Mouse (Mus musculus) stomach, postnatal 0 days (tissue): ENCODE data around the gene Wipf1. TPM values are rescaled to one million over a fixed set of nuclear protein-coding genes. Genes with fewer than 3 reads are reported as not detected.

Source experiments
- ATAC-seq: fragments of 200-750 bp; cut with Nextera tagmentation; 2 replicates; pipeline ENCODE4 v1.8.0; 2017; ENCODE audit not compliant: low FRiP score, low TSS enrichment
- DNase-seq: peaks from one replicate; pipeline ENCODE4 v3.0.0-alpha.2; 2016; ENCODE audit warnings: low spot score
- H3K27ac ChIP-seq: fragments of 300-500 bp; sonication (generic); replicated peaks from 2 replicates; pipeline ENCODE4 v1.5.1; 2014; ENCODE audit warnings: mild to moderate bottlenecking, control low read depth
- H3K27me3 ChIP-seq: fragments of 300-500 bp; sonication (generic); 2 replicates; pipeline ENCODE4 v1.6.1; 2014; ENCODE audit warnings: low read length; ENCODE audit not compliant: control insufficient read depth, insufficient read depth
- H3K36me3 ChIP-seq: fragments of 300-500 bp; sonication (generic); 2 replicates; pipeline ENCODE4 v1.6.1; 2014; ENCODE audit warnings: low read length, mixed read lengths; ENCODE audit not compliant: control insufficient read depth, insufficient read depth
- H3K4me1 ChIP-seq: fragments of 300-500 bp; sonication (generic); replicated peaks from 2 replicates; pipeline ENCODE4 v1.6.1; 2014; ENCODE audit warnings: antibody characterized with exemption; ENCODE audit not compliant: control insufficient read depth, insufficient read depth
- H3K4me2 ChIP-seq: fragments of 300-500 bp; sonication (generic); replicated peaks from 2 replicates; pipeline ENCODE4 v1.6.1; 2014; ENCODE audit warnings: low read depth, mild to moderate bottlenecking, control low read depth, moderate library complexity
- H3K4me3 ChIP-seq: fragments of 300-500 bp; sonication (generic); 2 replicates; pipeline ENCODE4 v1.5.1; 2014; ENCODE audit warnings: low read depth, low read length, control low read depth
- H3K9ac ChIP-seq: fragments of 300-500 bp; sonication (generic); 2 replicates; pipeline ENCODE4 v1.6.1; 2014; ENCODE audit warnings: mild to moderate bottlenecking, low read length, control low read depth, mixed read lengths
- H3K9me3 ChIP-seq: fragments of 300-500 bp; sonication (generic); 2 replicates; pipeline ENCODE4 v1.6.1; 2016; ENCODE audit warnings: low read length; ENCODE audit not compliant: control insufficient read depth
- CTCF ChIP-seq: IDR thresholded peaks from 2 replicates; pipeline ENCODE4 v1.5.1; 2016; ENCODE audit warnings: antibody characterized with exemption, low read depth, mild to moderate bottlenecking, moderate library complexity
- EP300 ChIP-seq: optimal IDR thresholded peaks from 2 replicates; pipeline ENCODE3; 2016; ENCODE audit warnings: antibody characterized with exemption
- WGBS: fragments of 180-500 bp; shearing (Covaris S2); extraction: QIAGEN DNeasy Blood & Tissue Kit; methylation state at CpG from one replicate; pipeline ENCODE4 v1.1.7; 2014; 5-methylcytosine and 5-hydroxymethylcytosine counted together
- polyA plus RNA-seq: library from polyadenylated mRNA; unstranded; fragments of >200 nt; fragmentation: Nextera tagmentation; extraction: Ambion mirVana; gene quantifications from 2 replicates; pipeline ENCODE4 v1.2.1, GENCODE M21; 2015

Wipf1 gene
- polyA plus RNA-seq, 1 experiment from 2014 or later, result 3.3 TPM

DNA sequence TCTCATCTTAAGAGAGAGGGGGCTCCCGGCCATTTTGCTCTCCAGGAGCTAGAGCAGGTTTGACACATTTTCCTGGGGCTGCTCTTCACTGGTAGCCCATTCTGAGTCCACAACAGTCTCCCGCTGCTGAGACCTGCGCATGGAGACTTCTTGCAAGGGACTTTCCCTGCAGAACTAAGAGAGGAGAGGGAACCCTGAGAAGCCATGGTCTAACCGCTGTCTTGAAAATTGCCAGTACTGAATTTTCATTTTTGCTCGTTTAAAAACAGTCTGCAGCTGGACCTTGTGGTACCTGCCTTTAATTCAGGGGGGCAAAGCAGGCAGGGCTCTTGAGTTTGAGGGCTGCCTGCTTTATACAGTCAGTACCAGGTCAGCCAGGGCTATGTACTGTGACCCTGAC lies 60.5 kb downstream of the Wipf1 start:
- Histone ChIP-seq H3K36me3 (no peaks in the 10 kb centered on the region), H3K4me1 (no peaks in the 10 kb centered on the region), H3K4me3 (no peak overlapping the region), H3K9me3 (no peaks in the 10 kb centered on the region), H3K27ac (no peak overlapping the region), H3K9ac (no peak overlapping the region), H3K4me2 (no peak overlapping the region), H3K27me3 (no peaks in the 10 kb centered on the region)
- no peak for ATAC-seq
- DNase-seq, result no peak
- TF ChIP-seq CTCF (no peak), EP300 (no peak)
- 88% methylated on average over 5 of the region's 5 CpGs for WGBS

DNA sequence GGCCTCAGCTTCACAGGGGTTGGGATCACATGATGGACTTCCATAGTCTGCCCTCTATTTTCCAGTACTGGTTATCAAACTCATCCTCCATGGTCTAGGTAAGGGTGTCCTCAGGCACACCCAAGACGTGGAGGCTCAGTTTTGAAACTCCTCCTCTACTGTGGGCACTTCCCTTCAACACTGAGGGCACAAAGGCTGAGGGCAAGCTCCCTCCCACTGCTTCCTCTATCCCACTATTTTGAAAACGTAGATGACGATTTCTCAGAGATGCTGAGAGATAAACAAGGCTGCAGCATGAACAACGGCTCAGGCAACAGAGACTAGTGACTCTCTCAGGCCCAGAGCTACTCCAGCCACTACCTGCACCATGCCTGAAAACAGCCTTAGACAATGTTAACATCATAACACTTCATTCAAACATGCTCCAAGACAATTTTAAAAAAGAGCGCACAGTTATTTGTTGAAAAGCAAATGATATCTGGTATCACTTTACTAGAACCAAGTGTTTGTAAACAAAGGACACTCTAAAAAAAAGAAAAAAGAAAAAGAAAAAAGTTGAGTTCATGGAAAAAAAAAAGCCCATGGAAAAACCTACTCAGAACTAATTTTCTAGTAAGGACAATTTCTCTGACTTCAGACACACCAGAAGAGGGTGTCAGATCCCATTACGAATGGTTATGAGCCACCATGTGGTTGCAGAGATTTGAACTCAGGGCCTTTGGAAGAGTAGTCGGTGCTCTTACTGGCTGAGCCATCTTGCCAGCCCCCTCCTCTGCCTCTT lies 62.3 kb downstream of the Wipf1 start:
- peaks cover 3% of the 10 kb centered on the region; the same call in 1 of the 2 replicates for H3K4me1 ChIP-seq
- H3K27me3 ChIP-seq, result no peaks in the 10 kb centered on the region
- H3K4me2 ChIP-seq, result no peak overlapping the region
- DNase-seq (no peak), ATAC-seq (no peak)
- no peak overlapping the region for H3K27ac ChIP-seq
- TF ChIP-seq EP300, result no peak
- no peak for TF ChIP-seq CTCF
- 70% methylated on average over 7 of the region's 7 CpGs for WGBS
- H3K9ac ChIP-seq, result no peak overlapping the region
- no peaks in the 10 kb centered on the region for H3K9me3 ChIP-seq
- H3K36me3 ChIP-seq, result no peaks in the 10 kb centered on the region
- no peak overlapping the region for H3K4me3 ChIP-seq

DNA sequence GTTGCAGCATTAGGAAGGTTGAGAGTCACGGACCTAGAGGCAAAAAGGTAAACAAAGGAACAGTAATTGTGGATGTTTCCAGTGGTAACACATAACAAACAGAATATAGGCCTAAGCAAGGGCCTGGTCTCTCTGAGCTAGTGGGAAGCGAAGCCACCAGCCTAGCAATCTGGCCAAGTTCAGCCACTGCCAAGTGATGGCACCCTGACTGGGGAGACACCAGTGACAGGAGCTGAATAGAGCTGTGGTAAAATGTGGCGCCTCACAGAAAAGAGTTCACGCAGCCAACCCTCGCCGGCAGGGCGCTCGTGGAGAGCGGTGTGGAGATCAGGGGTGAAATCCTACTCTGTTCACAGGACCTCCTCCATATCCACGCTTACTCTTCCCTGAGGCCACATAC lies 63.1 kb downstream of the Wipf1 start:
- 91% methylated on average over 10 of the region's 10 CpGs for WGBS
- DNase-seq, result no peak

DNA sequence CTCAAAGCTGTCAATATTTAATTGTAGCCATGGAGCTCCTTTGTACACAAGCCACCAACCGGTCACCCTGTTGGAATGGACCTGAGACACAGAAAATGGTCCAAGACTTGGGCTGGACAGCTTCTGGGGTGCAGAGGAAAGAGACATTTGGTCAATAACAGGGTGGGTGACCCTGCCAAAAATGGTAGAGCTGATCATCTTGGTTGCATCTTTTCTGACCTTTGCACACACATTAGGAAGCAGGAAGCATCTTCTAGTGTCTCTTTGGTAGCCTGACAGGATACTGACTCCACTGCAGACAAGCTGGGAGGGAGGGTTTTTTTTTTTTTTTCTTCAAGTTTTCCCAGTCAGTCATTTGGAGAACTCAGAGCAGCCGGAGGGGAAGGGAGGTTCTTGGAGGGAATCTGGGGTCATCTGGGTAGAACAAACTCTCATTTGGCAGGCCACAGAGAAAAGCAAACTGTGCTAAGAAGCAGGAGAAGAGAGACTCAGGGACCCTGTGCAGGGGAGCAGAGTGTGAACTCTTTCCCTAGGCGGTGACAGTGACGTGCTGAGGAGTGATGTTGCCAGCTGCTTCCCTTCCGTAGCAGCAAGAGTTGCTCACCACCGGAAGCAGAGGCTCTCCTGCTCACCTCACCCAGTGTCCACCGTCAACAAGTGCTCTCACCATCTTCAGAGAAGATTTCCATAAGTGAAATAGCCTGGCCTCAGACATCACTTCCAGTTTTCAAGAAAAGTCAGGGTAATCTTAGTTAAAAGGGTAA lies 65.9 kb downstream of the Wipf1 start:
- H3K4me2 ChIP-seq, result no peak overlapping the region
- no peaks in the 10 kb centered on the region for H3K9me3 ChIP-seq
- DNase-seq, result no peak
- 26% methylated on average over 7 of the region's 7 CpGs for WGBS
- H3K4me1 ChIP-seq, result peaks cover 3% of the 10 kb centered on the region; the same call in 1 of the 2 replicates
- no peaks in the 10 kb centered on the region for H3K27me3 ChIP-seq
- no peak for ATAC-seq
- H3K27ac ChIP-seq, result 0 out of 2 replicates have a peak overlapping the region, but pooled peaks have one; percentile 5
- H3K36me3 ChIP-seq, result no peaks in the 10 kb centered on the region
- H3K9ac ChIP-seq, result no peak overlapping the region
- H3K4me3 ChIP-seq, result no peak overlapping the region
- no peak for TF ChIP-seq EP300

More for the DNA sequence above, 63.1 kb downstream of the Wipf1 start:
- Histone ChIP-seq H3K4me2 (no peak overlapping the region), H3K36me3 (no peaks in the 10 kb centered on the region), H3K4me3 (no peak overlapping the region), H3K9ac (no peak overlapping the region), H3K4me1 (peaks cover 3% of the 10 kb centered on the region; the same call in 1 of the 2 replicates), H3K27ac (no peak overlapping the region), H3K27me3 (no peaks in the 10 kb centered on the region), H3K9me3 (no peaks in the 10 kb centered on the region)
- TF ChIP-seq EP300 (no peak), CTCF (no peak)
- ATAC-seq, result no peak

DNA sequence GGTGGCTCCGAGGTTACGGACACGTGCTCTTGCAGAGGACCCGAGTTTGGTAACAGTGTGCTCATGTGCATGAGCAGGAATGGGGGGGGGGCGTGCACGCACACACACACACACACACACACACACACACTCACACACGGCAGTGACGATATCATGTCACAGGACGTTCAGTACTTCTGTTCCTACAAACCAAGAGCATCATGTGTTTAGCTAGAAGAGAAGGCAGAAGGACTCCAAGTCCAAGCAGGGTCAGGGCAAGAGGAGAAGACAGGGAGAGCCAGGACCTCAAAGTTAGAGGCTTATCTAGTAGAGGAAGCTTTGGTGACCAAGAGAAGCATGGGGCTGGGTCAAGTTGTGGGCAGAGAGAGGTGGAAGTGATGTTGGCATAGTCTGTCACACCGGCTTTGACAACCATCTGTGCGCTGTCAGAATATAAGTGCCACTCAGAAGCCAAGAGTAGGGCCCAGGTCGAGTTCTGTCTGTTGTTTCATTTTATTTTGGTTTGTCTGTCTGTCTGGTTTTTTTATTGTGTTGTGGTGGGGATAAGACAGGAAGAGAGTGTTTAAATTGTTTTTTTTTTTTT lies 66.7 kb downstream of the Wipf1 start:
- peaks cover 3% of the 10 kb centered on the region; the same call in 1 of the 2 replicates for H3K4me1 ChIP-seq
- H3K9ac ChIP-seq, result no peak overlapping the region
- H3K36me3 ChIP-seq, result no peaks in the 10 kb centered on the region
- no peak overlapping the region for H3K27ac ChIP-seq
- DNase-seq (no peak), ATAC-seq (no peak)
- no peaks in the 10 kb centered on the region for H3K9me3 ChIP-seq
- no peaks in the 10 kb centered on the region for H3K27me3 ChIP-seq
- no peak overlapping the region for H3K4me3 ChIP-seq
- no peak overlapping the region for H3K4me2 ChIP-seq
- 83% methylated on average over 12 of the region's 12 CpGs for WGBS
- TF ChIP-seq EP300 (no peak), CTCF (no peak)
